Mouse (Mus musculus) urinary bladder, adult 2 months (tissue): ENCODE measurements around the gene Ccdc97. TPM values are rescaled to one million over a fixed set of nuclear protein-coding genes. Genes with fewer than 3 reads are reported as not detected.
A peak's percentile ranks its signal among the peaks of the same experiment; 100 is the strongest.

ENCODE experiments used
- DNase-seq: peaks from one replicate; pipeline ENCODE4 v3.0.0; 2022; ENCODE audit warnings: low spot score
- polyA plus RNA-seq: library from polyadenylated mRNA; depleted of rRNA; stranded (reverse); fragments of >200 nt; gene quantifications from 2 replicates; pipeline ENCODE4 v1.2.3, GENCODE M21; 2012

Gene Ccdc97
- polyA plus RNA-seq, 1 experiment, result 42.4 TPM

DNA sequence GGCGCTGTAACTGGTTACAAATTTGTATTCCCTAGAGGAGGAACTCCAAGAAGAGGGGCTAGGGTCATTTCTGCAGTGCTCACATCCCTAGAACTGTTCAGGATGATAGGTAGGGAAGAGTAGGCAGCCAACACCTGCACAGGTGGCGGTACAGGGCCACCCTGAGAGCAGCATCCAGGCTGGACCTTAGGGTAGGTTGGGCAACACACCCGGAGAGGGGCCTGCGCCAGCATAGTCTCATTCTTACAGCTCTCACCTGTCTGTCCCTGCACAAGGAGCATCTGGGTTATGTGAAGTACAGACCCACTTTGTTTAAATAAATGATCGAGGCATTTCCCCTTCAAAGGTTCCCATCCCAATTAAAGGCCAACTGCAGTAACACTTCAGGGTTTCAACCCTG, 1.9 kb upstream of the Ccdc97 start:
- DNase-seq, result no peak

GRCm38 (mm10) chr7:25719761-25720610, 1.1 kb upstream of the Ccdc97 start:
- peak; percentile 58 for DNase-seq

DNA sequence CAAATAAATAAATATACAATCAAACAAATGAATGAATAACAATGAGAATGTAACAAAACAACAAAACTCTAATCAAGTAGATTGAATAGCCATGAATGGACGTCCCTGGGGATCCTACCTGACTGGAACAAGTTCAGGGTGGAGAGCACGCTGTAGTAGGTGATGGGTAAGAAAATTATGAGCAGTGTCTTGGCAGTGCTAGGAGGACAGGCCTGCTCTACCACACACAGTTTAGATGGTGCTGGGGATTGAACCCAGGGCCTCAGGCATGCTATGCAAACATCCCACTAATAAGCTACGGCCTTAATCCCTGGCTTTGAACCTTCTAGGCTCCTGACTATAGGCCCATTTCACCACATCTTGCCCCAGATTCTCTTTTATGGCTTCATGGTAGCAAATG, 1.4 kb downstream of the Ccdc97 start:
- DNase-seq, result no peak

- no peak for DNase-seq
These were observed 3.1 kb downstream of the Ccdc97 start for GRCm38 (mm10) chr7:25715731-25716271.

- DNase-seq, result no peak
These were observed 4.3 kb downstream of the Ccdc97 start for GRCm38 (mm10) chr7:25714581-25714980.

- no peak for DNase-seq
These were observed 6.1 kb downstream of the Ccdc97 start for GRCm38 (mm10) chr7:25712801-25713200.

- DNase-seq, result peak; percentile 67
These were observed 7.1 kb downstream of the Ccdc97 start for GRCm38 (mm10) chr7:25711731-25712197.

DNA sequence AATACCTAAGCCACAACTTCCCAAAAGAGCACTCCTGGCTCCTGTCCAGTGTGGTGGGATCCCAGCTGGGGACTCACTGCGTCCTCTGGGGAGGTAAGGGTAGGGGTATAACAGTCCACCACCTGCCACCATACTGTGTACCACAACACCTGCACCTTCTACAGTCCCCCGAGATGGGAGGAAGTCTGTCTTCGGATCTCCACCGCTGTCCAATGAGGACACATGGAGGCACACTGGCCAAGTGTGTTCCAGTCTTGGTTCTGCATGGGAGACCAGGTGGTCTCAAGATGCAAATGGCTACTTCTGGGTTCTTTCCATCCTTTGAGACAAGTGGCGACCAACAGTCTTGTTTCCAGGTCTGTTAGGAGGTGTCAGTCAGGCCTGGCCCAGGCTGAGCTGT, 7.7 kb downstream of the Ccdc97 start:
- DNase-seq, result no peak

DNA sequence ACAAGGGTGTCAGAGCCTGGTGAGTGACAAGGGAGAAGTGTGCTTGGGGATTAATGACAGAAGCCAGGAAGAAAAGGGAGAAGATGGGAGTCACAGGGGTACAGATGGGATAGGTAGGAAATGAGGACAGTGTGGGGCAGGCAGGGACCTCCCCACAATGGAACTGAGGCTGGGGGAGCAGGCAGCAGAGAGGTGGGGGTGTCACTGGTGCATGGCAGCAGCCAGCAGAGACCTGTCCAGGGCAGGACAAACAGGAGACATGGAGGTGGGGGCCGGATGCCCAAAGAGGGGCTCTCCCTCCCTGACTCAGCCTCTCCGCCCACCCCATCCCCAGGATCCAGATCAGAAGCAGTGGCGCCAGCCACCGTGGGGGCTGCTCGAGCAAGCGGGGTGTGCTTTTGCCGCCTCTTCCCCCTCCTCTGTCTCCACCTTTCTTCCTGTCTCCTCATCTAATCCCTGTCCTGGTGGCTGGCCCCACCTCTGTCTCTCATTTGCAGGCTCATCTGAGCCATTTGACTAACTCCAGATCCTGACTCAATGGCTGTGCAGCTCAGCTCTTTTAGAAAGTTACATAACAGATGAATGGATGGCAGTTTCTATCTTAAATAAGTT, 8.3 kb downstream of the Ccdc97 start:
- DNase-seq, result peak; percentile 43

- DNase-seq, result no peak
These were observed 8.9 kb downstream of the Ccdc97 start for GRCm38 (mm10) chr7:25709961-25710360.

DNA sequence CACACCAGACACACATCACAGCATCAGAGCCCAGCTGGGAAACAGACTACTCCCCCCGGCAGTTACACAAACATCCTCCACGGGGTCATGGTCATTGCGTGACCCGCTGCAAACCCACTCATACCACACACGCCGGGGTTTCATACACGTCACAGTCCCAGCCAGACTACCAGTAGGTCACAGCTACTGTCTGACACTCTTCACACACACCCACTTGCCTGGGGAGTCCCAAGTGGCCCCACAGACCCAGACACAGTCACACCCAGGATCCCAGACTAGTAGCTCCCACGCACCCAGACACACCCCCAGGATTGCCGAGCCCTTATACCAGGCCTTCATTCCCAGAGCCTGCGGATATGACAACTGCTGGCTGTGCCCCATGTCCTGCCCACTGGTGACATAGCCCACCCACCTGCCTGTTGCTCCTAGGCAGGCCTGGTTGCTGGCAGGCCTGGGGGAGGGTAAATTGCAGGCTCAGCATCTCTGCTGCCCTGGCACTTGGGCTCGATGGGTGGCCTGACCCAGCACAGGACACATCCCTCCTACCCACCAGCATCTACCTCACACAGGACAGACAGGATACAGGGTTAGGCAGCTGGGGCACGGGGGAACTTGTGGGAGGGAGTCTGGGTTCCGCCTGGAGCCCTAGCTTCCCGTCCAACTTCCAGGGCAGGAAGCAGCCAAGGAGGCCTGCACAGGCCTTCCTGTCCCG, 11.2 kb downstream of the Ccdc97 start:
- DNase-seq, result no peak

DNA sequence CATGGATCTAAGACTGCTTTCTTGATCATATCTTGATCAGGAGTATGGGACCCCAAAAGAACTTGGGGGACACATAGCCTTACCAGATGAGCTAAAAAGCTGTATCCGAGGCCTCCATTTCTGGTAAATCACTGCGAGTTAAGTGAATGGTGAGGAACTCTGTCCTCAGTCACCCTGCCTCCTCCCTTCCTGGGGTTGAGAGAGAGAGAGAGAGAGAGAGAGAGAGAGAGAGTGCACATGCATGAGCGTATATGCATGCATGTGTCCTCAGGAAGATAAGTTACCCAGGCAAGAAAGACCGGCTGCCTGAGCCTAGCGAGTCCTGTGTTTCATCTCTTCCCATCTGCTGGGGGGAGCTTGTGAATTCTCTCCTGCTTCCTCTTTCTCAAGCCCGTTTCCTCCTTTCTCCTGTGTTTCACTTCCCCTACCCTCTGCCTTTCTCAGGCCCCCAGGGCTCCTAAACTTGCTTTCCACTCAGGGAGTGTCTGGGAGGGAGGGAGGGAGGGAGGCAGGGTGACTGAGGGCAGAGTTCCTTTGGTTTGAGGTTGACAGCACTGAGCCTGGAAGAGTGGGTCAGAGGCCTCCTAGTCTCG, 12.2 kb downstream of the Ccdc97 start:
- DNase-seq, result no peak

DNA sequence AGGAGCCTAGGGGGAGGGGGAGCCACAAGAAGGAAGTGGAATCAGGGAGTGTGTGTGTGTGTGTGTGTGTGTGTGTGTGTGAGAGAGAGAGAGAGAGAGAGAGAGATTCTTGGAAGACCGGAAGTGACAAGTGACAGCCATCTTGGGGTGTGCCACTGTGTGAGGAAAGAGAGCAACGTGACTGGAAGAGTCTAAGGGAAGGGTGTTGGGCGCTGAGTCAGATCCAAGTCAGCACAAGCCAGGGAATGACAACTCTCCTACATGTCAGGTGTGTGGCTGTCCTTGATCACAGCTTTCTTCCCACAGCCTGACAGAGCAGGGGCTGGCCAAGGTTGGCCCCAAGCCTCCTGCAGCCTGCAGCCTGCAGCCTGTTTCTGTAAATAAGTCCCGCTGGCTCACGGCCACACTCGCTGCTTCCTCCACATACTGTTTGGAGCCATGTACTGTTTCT, 13.1 kb downstream of the Ccdc97 start:
- DNase-seq, result no peak

DNA sequence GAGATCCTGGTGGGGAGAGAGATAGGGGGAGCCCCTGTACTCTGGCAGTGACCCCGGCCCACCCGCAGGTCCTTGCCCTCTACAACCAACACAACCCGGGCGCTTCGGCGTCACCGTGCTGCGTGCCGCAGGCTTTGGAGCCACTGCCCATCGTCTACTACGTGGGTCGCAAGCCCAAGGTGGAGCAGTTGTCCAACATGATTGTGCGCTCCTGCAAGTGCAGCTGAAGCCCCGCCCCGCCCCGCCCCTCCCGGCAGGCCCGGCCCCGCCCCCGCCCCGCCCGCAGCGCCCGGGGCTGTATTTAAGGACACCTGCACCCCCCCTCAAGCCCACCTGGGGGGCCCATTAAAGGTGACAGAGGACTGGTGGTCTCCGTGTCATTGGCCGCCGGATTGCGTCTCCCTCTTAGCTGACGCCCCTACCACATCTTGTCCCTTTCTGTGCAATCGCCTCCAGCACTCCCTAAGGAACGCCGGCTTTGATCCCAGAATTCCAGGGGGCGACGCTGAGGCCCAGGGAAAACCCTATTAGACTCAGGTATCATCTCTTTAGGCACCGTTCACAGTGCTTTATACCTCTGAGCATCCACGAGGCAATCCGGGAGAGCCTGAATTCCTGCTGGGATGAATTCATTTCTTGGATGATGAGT, 14.0 kb downstream of the Ccdc97 start:
- DNase-seq, result no peak

DNA sequence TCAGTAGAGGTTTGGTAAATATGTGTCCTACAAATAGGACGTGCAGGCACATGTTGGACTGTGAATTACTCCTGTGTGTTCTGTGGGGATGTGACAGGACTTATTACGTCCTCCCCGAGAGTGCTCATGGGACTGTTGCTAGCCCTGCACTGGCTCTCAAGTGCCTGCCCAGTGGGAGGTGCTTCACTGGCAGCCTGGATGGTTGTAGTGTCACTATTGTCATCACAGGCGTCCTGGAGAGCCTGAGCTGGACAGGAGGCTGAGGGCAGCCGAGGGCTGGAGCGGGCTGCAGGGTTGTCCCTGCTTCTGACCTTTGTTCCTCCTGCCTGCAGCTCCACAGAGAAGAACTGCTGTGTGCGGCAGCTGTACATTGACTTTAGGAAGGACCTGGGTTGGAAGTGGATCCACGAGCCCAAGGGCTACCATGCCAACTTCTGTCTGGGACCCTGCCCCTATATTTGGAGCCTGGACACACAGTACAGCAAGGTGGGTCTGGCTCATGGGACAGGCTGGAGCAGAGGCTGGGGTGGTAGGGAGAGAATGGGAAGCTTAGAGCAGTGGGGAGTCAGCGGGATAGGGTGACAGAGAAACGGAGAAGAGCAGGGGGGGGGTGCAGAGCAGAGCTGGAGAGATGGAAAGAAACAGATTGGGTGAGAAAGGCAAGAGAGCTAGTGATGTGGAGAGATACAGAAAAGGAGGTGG, 14.9 kb downstream of the Ccdc97 start:
- no peak for DNase-seq

GRCm38 (mm10) chr7:25702350-25702749, 16.5 kb downstream of the Ccdc97 start:
- DNase-seq, result no peak

- no peak for DNase-seq
These were observed 18.2 kb downstream of the Ccdc97 start for GRCm38 (mm10) chr7:25700732-25701131.

GRCm38 (mm10) chr7:25699851-25700250, 19.0 kb downstream of the Ccdc97 start:
- no peak for DNase-seq

DNA sequence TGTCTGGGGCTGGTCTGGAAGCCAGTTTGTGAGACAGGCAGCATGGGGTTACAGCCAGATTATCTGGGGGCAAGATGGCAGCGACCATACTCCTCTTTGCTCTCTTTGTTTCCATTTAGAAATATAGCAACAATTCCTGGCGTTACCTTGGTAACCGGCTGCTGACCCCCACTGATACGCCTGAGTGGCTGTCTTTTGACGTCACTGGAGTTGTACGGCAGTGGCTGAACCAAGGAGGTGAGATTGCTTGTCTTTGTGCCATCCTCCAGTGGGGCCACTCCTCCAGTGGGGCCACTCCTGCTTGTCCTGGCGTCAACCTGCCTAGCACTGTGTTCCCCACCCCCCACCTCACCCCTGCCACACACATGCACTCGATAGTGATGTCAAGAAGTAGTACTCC, 24.8 kb downstream of the Ccdc97 start:
- no peak for DNase-seq

DNA sequence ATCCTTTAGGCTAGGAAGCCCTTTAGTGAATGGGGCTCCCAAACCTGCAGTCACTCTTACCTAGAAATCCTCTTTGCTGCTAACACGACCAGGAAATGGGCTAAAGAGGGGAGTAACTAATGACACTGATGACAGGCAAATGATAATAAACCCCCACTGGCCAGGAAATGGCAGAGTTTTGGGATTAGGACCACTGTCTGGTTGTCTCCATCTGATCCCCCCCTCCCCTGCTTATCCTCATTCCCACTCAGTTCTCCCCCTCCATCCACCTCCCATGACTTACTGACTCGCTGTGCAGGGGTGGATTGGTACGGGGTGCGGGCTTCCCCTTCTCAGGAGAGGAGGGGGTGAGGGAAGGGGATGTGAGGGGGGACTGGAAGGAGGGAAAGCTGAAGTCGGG, 28.8 kb downstream of the Ccdc97 start:
- DNase-seq, result no peak

DNA sequence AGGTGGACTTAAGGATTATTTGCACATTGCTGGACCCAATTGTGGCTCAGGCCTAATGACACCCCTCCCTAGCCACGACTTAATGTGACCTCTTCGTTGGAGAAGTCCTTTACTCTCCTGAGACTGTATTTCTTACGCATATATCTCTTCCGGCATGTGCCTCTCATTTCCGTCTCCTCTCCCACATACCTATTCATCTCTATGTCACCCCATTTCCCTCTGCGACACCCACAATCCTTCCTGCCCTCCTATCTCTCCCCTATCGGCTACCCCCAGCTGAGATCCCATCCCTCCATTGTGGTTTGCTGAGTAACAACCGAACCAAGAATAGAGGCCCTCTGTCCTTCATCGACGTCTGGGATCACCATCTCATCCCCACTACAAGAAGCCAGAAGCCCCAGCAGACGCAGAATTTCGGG, 29.3 kb downstream of the Ccdc97 start:
- DNase-seq, result no peak
